Mouse (Mus musculus): ENCODE data around the gene Ifrd1. TPM values are rescaled to one million over a fixed set of nuclear protein-coding genes. Genes with fewer than 3 reads are reported as not detected.
"Not testable (repeated sequence)": the region's sequence is repeated elsewhere in the genome, so short reads cannot be mapped to it uniquely, and the experiment has no call there.

Ifrd1 gene
- total RNA-seq, 4 experiments from 2014 or later, result 73.2 to 98.4 (median 90.6) TPM

GRCm38 (mm10) chr12:40199795-40200402, 48.4 kb downstream of the Ifrd1 start:
- DNase-seq (ENCODE audit: low spot score in 2 of 2), result peak; percentile 39 to 57

GRCm38 (mm10) chr12:40199302-40199701, 49.0 kb downstream of the Ifrd1 start, which contains the start of gene Lsmem1:
Gene Lsmem1, minus strand, starts transcription at chr12:40199490.
- DNase-seq (ENCODE audit: low spot score in 2 of 2), result peak in 1 of 2 experiments; percentile 49

GRCm38 (mm10) chr12:40198427-40198826, 49.9 kb downstream of the Ifrd1 start:
- DNase-seq (ENCODE audit: low spot score in 2 of 2), result no peak

- no peak for DNase-seq (ENCODE audit: low spot score in 2 of 2)
Observed at GRCm38 (mm10) chr12:40198019-40198418, 50.3 kb downstream of the Ifrd1 start.

- DNase-seq (ENCODE audit: low spot score in 2 of 2), result no peak
Observed at GRCm38 (mm10) chr12:40197511-40197910, 50.8 kb downstream of the Ifrd1 start.

- DNase-seq (ENCODE audit: low spot score in 2 of 2), result no peak
Observed at GRCm38 (mm10) chr12:40185474-40185873, 62.8 kb downstream of the Ifrd1 start.

GRCm38 (mm10) chr12:40177089-40177488, 71.2 kb downstream of the Ifrd1 start:
- DNase-seq (ENCODE audit: low spot score in 2 of 2), result no peak

GRCm38 (mm10) chr12:40176158-40176557, 72.1 kb downstream of the Ifrd1 start:
- no peak for DNase-seq (ENCODE audit: low spot score in 2 of 2)

GRCm38 (mm10) chr12:40175171-40175570, 73.1 kb downstream of the Ifrd1 start:
- not testable (repeated sequence) for DNase-seq (ENCODE audit: low spot score in 2 of 2)

GRCm38 (mm10) chr12:40171637-40172036, 76.7 kb downstream of the Ifrd1 start:
- DNase-seq (ENCODE audit: low spot score in 2 of 2), result no peak

GRCm38 (mm10) chr12:40169675-40170074, 78.6 kb downstream of the Ifrd1 start:
- DNase-seq (ENCODE audit: low spot score in 2 of 2), result no peak

- DNase-seq (ENCODE audit: low spot score in 2 of 2), result peak in 1 of 2 experiments; percentile 1
Observed at GRCm38 (mm10) chr12:40164621-40165020, 83.7 kb downstream of the Ifrd1 start.

GRCm38 (mm10) chr12:40160777-40161176, 87.5 kb downstream of the Ifrd1 start:
- no peak for DNase-seq (ENCODE audit: low spot score in 2 of 2)

- no peak for DNase-seq (ENCODE audit: low spot score in 2 of 2)
Observed at GRCm38 (mm10) chr12:40154188-40154587, 94.1 kb downstream of the Ifrd1 start.

GRCm38 (mm10) chr12:40152353-40153069, 95.8 kb downstream of the Ifrd1 start:
- no peak for DNase-seq (ENCODE audit: low spot score in 2 of 2)

Small RNA genes within 50 kb of the gene (microRNA-seq; reads per million reads assigned to microRNA genes)
- 0 reads per million in 2 experiments for gene Mir1938

Other genes starting within 250 kb of the Ifrd1 start
- 10 to 100 TPM; 39.2 to 44.6 (median 40.7) TPM for gene Arl4a, start 210.5 kb downstream of the Ifrd1 start, total RNA-seq (2022)
- under 1 TPM in 3 of 4 experiments, not detected in 1; 0.15 to 0.46 (median 0.27) TPM for gene Scin, start 114.3 kb downstream of the Ifrd1 start, total RNA-seq (2022)
- 1 to 10 TPM; 1.2 to 3.4 (median 1.7) TPM for gene Lsmem1, start 49.0 kb downstream of the Ifrd1 start, total RNA-seq (2022)
- 10 to 100 TPM; 19.8 to 23.3 (median 20.0) TPM for gene Zfp277, start 197.4 kb upstream of the Ifrd1 start, total RNA-seq (2022)
- gene Dock4, start 197.4 kb upstream of the Ifrd1 start, total RNA-seq (2022), result 10 to 100 TPM; 81.2 to 91.5 (median 85.3) TPM